Mouse (Mus musculus) embryonic fibroblast, embryonic 13.5 days (primary cell): Measurements from ENCODE around the gene Scarf2. TPM values are rescaled to one million over a fixed set of nuclear protein-coding genes. Genes with fewer than 3 reads are reported as not detected.

ENCODE experiments used
- H3K27ac ChIP-seq: 2 replicates; pipeline ENCODE4 v1.5.1; 2012; ENCODE audit warnings: low read length, control low read depth, inconsistent platforms; ENCODE audit not compliant: insufficient read depth
- H3K4me1 ChIP-seq: 2 replicates; pipeline ENCODE4 v1.6.1; 2011; ENCODE audit warnings: low read length; ENCODE audit not compliant: control insufficient read depth, insufficient read depth
- H3K4me3 ChIP-seq: 2 replicates; pipeline ENCODE4 v1.5.1; 2011; ENCODE audit warnings: mild to moderate bottlenecking, control low read depth, low read length; ENCODE audit not compliant: insufficient read depth
- CTCF ChIP-seq: IDR thresholded peaks from 2 replicates; pipeline ENCODE4 v1.5.1; 2011; ENCODE audit warnings: mild to moderate bottlenecking, control low read depth, low read length, moderate library complexity, borderline replicate concordance; ENCODE audit not compliant: insufficient read depth
- POLR2A ChIP-seq: IDR thresholded peaks from 2 replicates; pipeline ENCODE4 v1.6.1; 2011; ENCODE audit warnings: low read depth, mild to moderate bottlenecking, control low read depth, low read length, moderate library complexity
- polyA plus RNA-seq: library from polyadenylated mRNA; stranded (reverse); fragments of >200 nt; gene quantifications from 2 replicates; pipeline ENCODE4 v1.2.4, GENCODE M21; 2011; ENCODE audit warnings: low read depth; ENCODE audit not compliant: missing spikeins, insufficient read length

Gene Scarf2
- polyA plus RNA-seq, 1 experiment, result 46.5 TPM

GRCm38 (mm10) chr16:17768834-17769233 is 28.2 kb upstream of the Scarf2 start:
- Histone ChIP-seq H3K4me3 (no peak overlapping the region), H3K4me1 (peaks cover 15% of the 10 kb centered on the region), H3K27ac (peak overlapping the region; percentile 54)
- TF ChIP-seq CTCF, result no peak
- no peak for TF ChIP-seq POLR2A

- peak overlapping the region; percentile 48 for H3K27ac ChIP-seq
- TF ChIP-seq POLR2A, result no peak
- no peak for TF ChIP-seq CTCF
- no peak overlapping the region for H3K4me3 ChIP-seq
- H3K4me1 ChIP-seq, result peaks cover 13% of the 10 kb centered on the region
These were observed 25.8 kb upstream of the Scarf2 start for GRCm38 (mm10) chr16:17771117-17771865.

- Histone ChIP-seq H3K27ac (no peak overlapping the region), H3K4me1 (peaks cover 7% of the 10 kb centered on the region; the same call in 1 of the 2 replicates), H3K4me3 (no peak overlapping the region)
- no peak for TF ChIP-seq POLR2A
- peak; percentile 18; the same call in 1 of the 2 replicates for TF ChIP-seq CTCF
These were observed 20.3 kb upstream of the Scarf2 start for GRCm38 (mm10) chr16:17776828-17777227.

GRCm38 (mm10) chr16:17778223-17778622 is 18.9 kb upstream of the Scarf2 start:
- TF ChIP-seq CTCF (no peak), POLR2A (no peak)
- Histone ChIP-seq H3K4me1 (peaks cover 6% of the 10 kb centered on the region; the same call in 1 of the 2 replicates), H3K4me3 (no peak overlapping the region), H3K27ac (no peak overlapping the region)

- no peak overlapping the region for H3K27ac ChIP-seq
- peaks cover 8% of the 10 kb centered on the region; the same call in 1 of the 2 replicates for H3K4me1 ChIP-seq
- no peak for TF ChIP-seq CTCF
- no peak for TF ChIP-seq POLR2A
These were observed 17.4 kb upstream of the Scarf2 start for GRCm38 (mm10) chr16:17779692-17780091.

GRCm38 (mm10) chr16:17785337-17785736 is 11.7 kb upstream of the Scarf2 start:
- Histone ChIP-seq H3K4me1 (0 out of 2 replicates have a peak, but pooled peaks cover 2% of the 10 kb centered on the region), H3K4me3 (no peak overlapping the region), H3K27ac (no peak overlapping the region)
- TF ChIP-seq POLR2A (no peak), CTCF (no peak)

More at GRCm38 (mm10) chr16:17779692-17780091, 17.4 kb upstream of the Scarf2 start:
- H3K4me3 ChIP-seq, result no peak overlapping the region

GRCm38 (mm10) chr16:17792728-17793127 is 4.4 kb upstream of the Scarf2 start:
- no peak overlapping the region for H3K4me3 ChIP-seq
- no peak overlapping the region for H3K27ac ChIP-seq
- TF ChIP-seq POLR2A (no peak), CTCF (no peak)
- no peaks in the 10 kb centered on the region; the same call in 1 of the 2 replicates for H3K4me1 ChIP-seq

- peaks cover 2% of the 10 kb centered on the region; the same call in 1 of the 2 replicates for H3K4me1 ChIP-seq
- no peak for TF ChIP-seq CTCF
- TF ChIP-seq POLR2A, result no peak
- no peak overlapping the region for H3K27ac ChIP-seq
- no peak overlapping the region for H3K4me3 ChIP-seq
These were observed 3.0 kb upstream of the Scarf2 start for GRCm38 (mm10) chr16:17794047-17794446.

GRCm38 (mm10) chr16:17795643-17796042 is 1.4 kb upstream of the Scarf2 start:
- no peak overlapping the region for H3K27ac ChIP-seq
- TF ChIP-seq POLR2A (no peak), CTCF (0 out of 2 replicates have a peak, but pooled peaks have one; percentile 7)

GRCm38 (mm10) chr16:17796519-17796918 is 563 bp upstream of the Scarf2 start:
- Histone ChIP-seq H3K4me3 (peak overlapping the region; percentile 21; the same call in 1 of the 2 replicates), H3K27ac (peak overlapping the region; percentile 61), H3K4me1 (peaks cover 20% of the 10 kb centered on the region)
- TF ChIP-seq POLR2A (no peak), CTCF (no peak)

More at GRCm38 (mm10) chr16:17795643-17796042, 1.4 kb upstream of the Scarf2 start:
- H3K4me3 ChIP-seq, result no peak overlapping the region
- H3K4me1 ChIP-seq, result peaks cover 15% of the 10 kb centered on the region
